Mouse (Mus musculus) c-Kit-positive CD71-negative TER-119-negative erythroid progenitor cells, embryonic 14.5 days (primary cell): ENCODE measurements at regions not wholly inside any gene's neighbourhood (a gene's known extent, or its start where the extent isn't known, plus 50 kb on each side); places are given as distances from the start of the nearest gene placed in this dataset.

Experiments
- DNase-seq: peaks from one replicate; pipeline ENCODE4 v3.0.0-alpha.2; 2013; ENCODE audit warnings: low read depth

- DNase-seq, result no peak
Observed at GRCm38 (mm10) chr17:51528161-51528560, 304.9 kb downstream of the Satb1 start.

- DNase-seq, result no peak
Observed at GRCm38 (mm10) chr17:51526881-51527280, 306.2 kb downstream of the Satb1 start.

GRCm38 (mm10) chr17:51526464-51526863 is 306.6 kb downstream of the Satb1 start:
- no peak for DNase-seq

GRCm38 (mm10) chr17:51526021-51526420 is 307.1 kb downstream of the Satb1 start:
- no peak for DNase-seq

- no peak for DNase-seq
Observed at GRCm38 (mm10) chr17:51525219-51525618, 307.9 kb downstream of the Satb1 start.

- DNase-seq, result no peak
Observed at GRCm38 (mm10) chr17:51511917-51512316, 321.2 kb downstream of the Satb1 start.

GRCm38 (mm10) chr17:51500751-51501150 is 321.6 kb upstream of the Tbc1d5 start:
- DNase-seq, result no peak

- DNase-seq, result no peak
Observed at GRCm38 (mm10) chr17:51499541-51499940, 320.4 kb upstream of the Tbc1d5 start.

- no peak for DNase-seq
Observed at GRCm38 (mm10) chr17:51495038-51495437, 315.9 kb upstream of the Tbc1d5 start.

GRCm38 (mm10) chr17:51489386-51489785 is 310.2 kb upstream of the Tbc1d5 start:
- DNase-seq, result no peak

- DNase-seq, result no peak
Observed at GRCm38 (mm10) chr17:51487918-51488445, 308.8 kb upstream of the Tbc1d5 start.

GRCm38 (mm10) chr17:51477810-51478209 is 298.7 kb upstream of the Tbc1d5 start:
- DNase-seq, result no peak

GRCm38 (mm10) chr17:51477404-51477803 is 298.3 kb upstream of the Tbc1d5 start:
- DNase-seq, result no peak

GRCm38 (mm10) chr17:51462137-51462880 is 283.2 kb upstream of the Tbc1d5 start:
- DNase-seq, result no peak

- no peak for DNase-seq
Observed at GRCm38 (mm10) chr17:51461248-51461647, 282.1 kb upstream of the Tbc1d5 start.

- no peak for DNase-seq
Observed at GRCm38 (mm10) chr17:51459119-51459518, 280.0 kb upstream of the Tbc1d5 start.

GRCm38 (mm10) chr17:51415746-51416145 is 236.6 kb upstream of the Tbc1d5 start:
- DNase-seq, result no peak

GRCm38 (mm10) chr17:51414304-51414703 is 235.2 kb upstream of the Tbc1d5 start:
- no peak for DNase-seq

- no peak for DNase-seq
Observed at GRCm38 (mm10) chr17:51413741-51414140, 234.6 kb upstream of the Tbc1d5 start.

GRCm38 (mm10) chr17:51411545-51412094 is 232.5 kb upstream of the Tbc1d5 start:
- no peak for DNase-seq

- DNase-seq, result no peak
Observed at GRCm38 (mm10) chr17:51408894-51409293, 229.7 kb upstream of the Tbc1d5 start.

GRCm38 (mm10) chr17:51408367-51408766 is 229.2 kb upstream of the Tbc1d5 start:
- peak; percentile 36 for DNase-seq

GRCm38 (mm10) chr17:51407046-51407445 is 227.9 kb upstream of the Tbc1d5 start:
- peak; percentile 35 for DNase-seq

GRCm38 (mm10) chr17:51405059-51405458 is 225.9 kb upstream of the Tbc1d5 start:
- no peak for DNase-seq
